ENCODE assay signal across 8 mouse cellular contexts in the genomic region with DNA sequence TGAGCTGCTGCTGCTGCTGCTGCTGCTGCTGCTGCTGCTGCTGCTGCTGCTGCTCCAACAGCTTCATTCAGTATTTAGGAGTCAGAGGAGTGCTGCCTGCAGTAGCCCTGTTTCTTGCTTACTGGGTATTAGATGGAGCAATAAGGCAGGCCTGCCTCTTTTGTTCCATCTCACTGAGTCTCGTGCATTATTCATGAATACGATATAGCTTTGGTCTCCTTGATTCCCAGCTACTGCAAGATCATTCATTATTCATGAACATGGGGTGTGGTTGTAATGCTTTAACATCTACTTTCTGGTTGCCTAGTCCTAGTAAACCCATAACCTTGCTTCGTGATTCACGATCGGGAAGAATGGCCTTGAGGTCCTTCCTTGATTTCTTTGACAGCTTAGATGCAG. TPM values are rescaled to one million over a fixed set of nuclear protein-coding genes. Genes with fewer than 3 reads are reported as not detected.
DNase-seq lines count a peak whose midpoint lies in the region; ATAC-seq and TF ChIP-seq lines count a peak whose summit lies in the region.

No protein-coding gene starts in this region.

- peak overlapping the region; percentile 2 for H3K27ac ChIP-seq in CH12.LX (ENCODE audit: insufficient read depth, low read depth)
- H3K27ac ChIP-seq in forebrain, embryonic 10.5 days = no peak overlapping the region
- H3K27ac ChIP-seq in liver, embryonic 15.5 days (replicated peaks) = no peak overlapping the region

- no peak for TF ChIP-seq RAD21 in CH12.LX (IDR thresholded peaks at IDR 0.05; ENCODE audit: low read depth, low read length)

- H3K36me3 ChIP-seq in CH12.LX (replicated peaks in 1 of 2; ENCODE audit: control insufficient read depth in 1 of 2, insufficient read depth in 1 of 2, low read length in 1 of 2) = peaks cover 0 to 10% of the 10 kb centered on the region in 2 experiments
- H3K36me3 ChIP-seq in forebrain, embryonic 10.5 days (replicated peaks) = peaks cover 27% of the 10 kb centered on the region
- H3K36me3 ChIP-seq in liver, embryonic 15.5 days (replicated peaks) = peaks cover 2% of the 10 kb centered on the region; the same call in 1 of the 2 replicates

- no peak overlapping the region for H3K4me2 ChIP-seq in CH12.LX (ENCODE audit: insufficient read depth, low read depth, poor library complexity, severe bottlenecking)
- no peak overlapping the region for H3K4me2 ChIP-seq in liver, embryonic 15.5 days

- no peak for ATAC-seq in liver, embryonic 15.5 days (ENCODE audit: insufficient read depth)
- ATAC-seq in megakaryocyte-erythroid progenitor cell, adult 5-6 weeks (replicated peaks; ENCODE audit: low FRiP score, low TSS enrichment, poor library complexity, severe bottlenecking) = no peak
- ATAC-seq in monocyte, adult 5-6 weeks (replicated peaks; ENCODE audit: insufficient number of reproducible peaks, low FRiP score, low TSS enrichment, poor library complexity, severe bottlenecking) = no peak

- in situ Hi-C loops in CH12.LX (cut with MboI; ENCODE audit: low pct_ligation_motif_present, low pct_unique_long_range_greater_than_20kb, low sequenced_read_pairs) = loop anchor here (10.0 to 25.0 kb wide), 2 partner anchors 112 to 275 kb away; partner anchors contain the start of gene Cfp

- no peaks in the 10 kb centered on the region for H3K27me3 ChIP-seq in CH12.LX (replicated peaks)
- no peaks in the 10 kb centered on the region for H3K27me3 ChIP-seq in forebrain, embryonic 10.5 days (ENCODE audit: poor library complexity, severe bottlenecking)
- H3K27me3 ChIP-seq in liver, embryonic 15.5 days = no peaks in the 10 kb centered on the region

- no peak overlapping the region for H3K9ac ChIP-seq in CH12.LX (ENCODE audit: insufficient read depth, low read depth)
- H3K9ac ChIP-seq in liver, embryonic 15.5 days = no peak overlapping the region

- peaks cover 37% of the 10 kb centered on the region for H3K79me2 ChIP-seq in CH12.LX (replicated peaks; ENCODE audit: control insufficient read depth, extremely low read depth, insufficient read depth, poor library complexity, severe bottlenecking)

- no peaks in the 10 kb centered on the region for H3K9me3 ChIP-seq in CH12.LX (replicated peaks; ENCODE audit: low read length)
- H3K9me3 ChIP-seq in forebrain, embryonic 10.5 days = no peaks in the 10 kb centered on the region
- H3K9me3 ChIP-seq in liver, embryonic 15.5 days (replicated peaks) = no peaks in the 10 kb centered on the region

- TF ChIP-seq EP300 in CH12.LX (IDR thresholded peaks at IDR 0.05; ENCODE audit: low read length) = no peak

- peaks cover 0 to 17% of the 10 kb centered on the region in 2 experiments; a peak in 2 of 4 replicates for H3K4me1 ChIP-seq in CH12.LX (ENCODE audit: control insufficient read depth in 1 of 2, insufficient read depth in 2 of 2)
- peaks cover 10% of the 10 kb centered on the region for H3K4me1 ChIP-seq in forebrain, embryonic 10.5 days
- H3K4me1 ChIP-seq in liver, embryonic 15.5 days (replicated peaks) = peaks cover 32% of the 10 kb centered on the region

- intact Hi-C loops in heart, postnatal 14 days (cut with DNase I) = loop anchor here (1.0 to 5.0 kb wide), 4 partner anchors 40 to 290 kb away; partner anchors contain the start of genes Elk1 and Usp11

- dilution Hi-C loops in CH12.LX (cut with MboI; ENCODE audit: extremely low pct_ligation_motif_present, extremely low pct_unique_long_range_greater_than_20kb, low sequenced_read_pairs) = no loop called here

- 26% methylated on average over 5 of the region's 5 CpGs for WGBS in forebrain, embryonic 10.5 days
- WGBS in liver, embryonic 15.5 days (ENCODE audit: insufficient replicate concordance) = 34% methylated on average over 5 of the region's 5 CpGs

- TF ChIP-seq POLR2A in CH12.LX (IDR thresholded peaks at IDR 0.05; ENCODE audit: low read depth, low read length) = no peak

- TF ChIP-seq CTCF in CH12.LX (conservative IDR thresholded peaks at IDR 0.05 in 1 of 2, IDR thresholded peaks at IDR 0.05 in 1 of 2; ENCODE audit: low read depth in 2 of 2, low read length in 2 of 2) = no peak

- H3K4me3 ChIP-seq in CH12.LX (replicated peaks in 1 of 3; ENCODE audit: low read depth in 2 of 3, low read length in 2 of 3, poor library complexity in 1 of 3) = no peak overlapping the region
- H3K4me3 ChIP-seq in forebrain, embryonic 10.5 days = peak overlapping the region; percentile 66; the same call in 1 of the 2 replicates
- H3K4me3 ChIP-seq in liver, embryonic 15.5 days (replicated peaks) = 0 out of 2 replicates have a peak overlapping the region, but pooled peaks have one; percentile 73

- DNase-seq in heart, adult 11 months = peak; percentile 79
- DNase-seq in heart, postnatal 14 days = no peak
- no peak for DNase-seq in CH12.LX (ENCODE audit: extremely low read depth)
- DNase-seq in forebrain, embryonic 10.5 days (ENCODE audit: extremely low spot score, low spot score) = no peak
- DNase-seq in retina, embryonic 14.5 days (ENCODE audit: low spot score) = no peak

TF ChIP-seq in CH12.LX, 34 proteins besides CTCF, POLR2A, EP300 and RAD21 (continues in another document):
- TF ChIP-seq MXI1 (IDR thresholded peaks at IDR 0.05; ENCODE audit: low read depth, low read length) (no peak), ELF1 (IDR thresholded peaks at IDR 0.05; ENCODE audit: low read depth, low read length) (no peak), TBP (conservative IDR thresholded peaks at IDR 0.05; ENCODE audit: low read depth, low read length) (no peak), HCFC1 (IDR thresholded peaks at IDR 0.05; ENCODE audit: low read depth, low read length) (no peak), TCF12 (IDR thresholded peaks at IDR 0.05; ENCODE audit: low read depth, low read length) (no peak), SIN3A (IDR thresholded peaks at IDR 0.05; ENCODE audit: low read length) (no peak), RCOR1 (conservative IDR thresholded peaks at IDR 0.05; ENCODE audit: low read depth, low read length) (no peak), ETS1 (conservative IDR thresholded peaks at IDR 0.05; ENCODE audit: low read depth, low read length) (no peak), ZNF384 (IDR thresholded peaks at IDR 0.05; ENCODE audit: low read depth, low read length) (no peak), ZC3H11A (IDR thresholded peaks at IDR 0.05; ENCODE audit: low read depth, low read length) (no peak)

RNA-seq across cellular contexts. Expression of gene Uba1, which starts 4.2 kb away (rescaled TPM):
- total RNA-seq in heart, postnatal 14 days (2021) = 100 to 1,000 TPM; 233 to 249 TPM
- total RNA-seq in CH12.LX (2012; rRNA removed) = 164 and 177 TPM in 2 replicates
- 138 and 142 TPM in 2 replicates for total RNA-seq in CH12.LX (2014; rRNA removed)
- 202 and 218 TPM in 2 replicates for polyA plus RNA-seq in CH12.LX (2012; ENCODE audit: insufficient read length, low read depth)
- 251 and 252 TPM in 2 replicates for polyA plus RNA-seq in forebrain, embryonic 10.5 days (2016; fragmentation: Nextera tagmentation; extraction: Ambion mirVana)
- polyA plus RNA-seq in liver, embryonic 15.5 days (2015; fragmentation: Nextera tagmentation; extraction: Ambion mirVana) = 92.2 and 98.5 TPM in 2 replicates
- 241 and 270 TPM in 2 replicates for total RNA-seq in megakaryocyte-erythroid progenitor cell, adult 5-6 weeks (2014; fragmentation: Nextera tagmentation)
- 172 and 234 TPM in 2 replicates for total RNA-seq in megakaryocyte-erythroid progenitor cell, adult 5-6 weeks (2017)
- 137 to 173 TPM (median 147 TPM) in 3 replicates for total RNA-seq in monocyte, adult 5-6 weeks (2017)

RNA-seq across cellular contexts. Expression of gene Cdk16, which starts 25.4 kb away (rescaled TPM):
- total RNA-seq in heart, postnatal 14 days (2021) = 100 to 1,000 TPM; 156 to 185 TPM
- total RNA-seq in CH12.LX (2012; rRNA removed) (17.4 and 18.5 TPM in 2 replicates), CH12.LX (2014; rRNA removed) (10.1 and 11.1 TPM in 2 replicates)
- polyA plus RNA-seq in CH12.LX (2012; ENCODE audit: insufficient read length, low read depth) = 21.3 and 27.0 TPM in 2 replicates
- polyA plus RNA-seq in forebrain, embryonic 10.5 days (2016; fragmentation: Nextera tagmentation; extraction: Ambion mirVana) = 109 and 113 TPM in 2 replicates
- 34.3 and 37.4 TPM in 2 replicates for polyA plus RNA-seq in liver, embryonic 15.5 days (2015; fragmentation: Nextera tagmentation; extraction: Ambion mirVana)
- total RNA-seq in megakaryocyte-erythroid progenitor cell, adult 5-6 weeks (2014; fragmentation: Nextera tagmentation) = 82.1 and 92.3 TPM in 2 replicates
- total RNA-seq in megakaryocyte-erythroid progenitor cell, adult 5-6 weeks (2017) = 18.3 and 22.2 TPM in 2 replicates
- total RNA-seq in monocyte, adult 5-6 weeks (2017) = 19.4 to 50.3 TPM (median 29.2 TPM) in 3 replicates

RNA-seq across cellular contexts. Expression of gene Usp11, which starts 41.4 kb away (rescaled TPM):
- 1 to 10 TPM; 4.8 to 5.2 TPM for total RNA-seq in heart, postnatal 14 days (2021)
- 6.2 and 11.2 TPM in 2 replicates for total RNA-seq in CH12.LX (2012; rRNA removed)
- total RNA-seq in CH12.LX (2014; rRNA removed) = 4.0 and 4.9 TPM in 2 replicates
- polyA plus RNA-seq in CH12.LX (2012; ENCODE audit: insufficient read length, low read depth) = 5.3 and 6.3 TPM in 2 replicates
- polyA plus RNA-seq in forebrain, embryonic 10.5 days (2016; fragmentation: Nextera tagmentation; extraction: Ambion mirVana) = 51.7 and 54.1 TPM in 2 replicates
- 6.0 and 6.1 TPM in 2 replicates for polyA plus RNA-seq in liver, embryonic 15.5 days (2015; fragmentation: Nextera tagmentation; extraction: Ambion mirVana)
- 32.0 and 35.7 TPM in 2 replicates for total RNA-seq in megakaryocyte-erythroid progenitor cell, adult 5-6 weeks (2014; fragmentation: Nextera tagmentation)
- total RNA-seq in megakaryocyte-erythroid progenitor cell, adult 5-6 weeks (2017) = 24.4 and 26.5 TPM in 2 replicates
- total RNA-seq in monocyte, adult 5-6 weeks (2017) = 4.3 to 12.9 TPM (median 5.1 TPM) in 3 replicates

RNA-seq across cellular contexts. Expression of gene Ndufb11, which starts 44.9 kb away (rescaled TPM):
- total RNA-seq in heart, postnatal 14 days (2021) = 100 to 1,000 TPM; 634 to 692 TPM
- 166 and 176 TPM in 2 replicates for total RNA-seq in CH12.LX (2012; rRNA removed)
- 156 and 165 TPM in 2 replicates for total RNA-seq in CH12.LX (2014; rRNA removed)
- 159 and 161 TPM in 2 replicates for polyA plus RNA-seq in CH12.LX (2012; ENCODE audit: insufficient read length, low read depth)
- 173 and 180 TPM in 2 replicates for polyA plus RNA-seq in forebrain, embryonic 10.5 days (2016; fragmentation: Nextera tagmentation; extraction: Ambion mirVana)
- 142 and 158 TPM in 2 replicates for polyA plus RNA-seq in liver, embryonic 15.5 days (2015; fragmentation: Nextera tagmentation; extraction: Ambion mirVana)
- total RNA-seq in megakaryocyte-erythroid progenitor cell, adult 5-6 weeks (2014; fragmentation: Nextera tagmentation) = 119 and 157 TPM in 2 replicates
- 53.5 and 68.7 TPM in 2 replicates for total RNA-seq in megakaryocyte-erythroid progenitor cell, adult 5-6 weeks (2017)
- total RNA-seq in monocyte, adult 5-6 weeks (2017) = 61.7 to 101 TPM (median 97.4 TPM) in 3 replicates

RNA-seq across cellular contexts. Expression of gene Rbm10, which starts 45.0 kb away (rescaled TPM):
- 10 to 100 TPM; 21.2 to 25.4 TPM for total RNA-seq in heart, postnatal 14 days (2021)
- total RNA-seq in CH12.LX (2012; rRNA removed) (81.5 and 83.8 TPM in 2 replicates), CH12.LX (2014; rRNA removed) (49.9 and 55.7 TPM in 2 replicates)
- 67.1 and 71.1 TPM in 2 replicates for polyA plus RNA-seq in CH12.LX (2012; ENCODE audit: insufficient read length, low read depth)
- 110 and 111 TPM in 2 replicates for polyA plus RNA-seq in forebrain, embryonic 10.5 days (2016; fragmentation: Nextera tagmentation; extraction: Ambion mirVana)
- 28.5 and 31.2 TPM in 2 replicates for polyA plus RNA-seq in liver, embryonic 15.5 days (2015; fragmentation: Nextera tagmentation; extraction: Ambion mirVana)
- 45.7 and 53.3 TPM in 2 replicates for total RNA-seq in megakaryocyte-erythroid progenitor cell, adult 5-6 weeks (2014; fragmentation: Nextera tagmentation)
- 82.8 and 85.8 TPM in 2 replicates for total RNA-seq in megakaryocyte-erythroid progenitor cell, adult 5-6 weeks (2017)
- 29.0 to 47.9 TPM (median 33.5 TPM) in 3 replicates for total RNA-seq in monocyte, adult 5-6 weeks (2017)

Comparison
In these comparisons a context has a peak if more than half of its experiments do, and no peak if none do; other contexts are left out.
1. H3K4me3 ChIP-seq: peak in forebrain, embryonic 10.5 days (single experiment) and liver, embryonic 15.5 days (single experiment); none in CH12.LX (0 of 3).